Mouse (Mus musculus): ENCODE results near the gene Mtif3.

Mtif3 gene

GRCm38 (mm10) chr5:146963118-146963936 lies at the start of gene Mtif3:
TSS of gene Mtif3 (minus strand) at chr5:146963800.
- peak; percentile 83 to 86 for DNase-seq

- no peak for DNase-seq
These were observed 47.7 kb upstream of the Mtif3 start for GRCm38 (mm10) chr5:147011333-147011732.

GRCm38 (mm10) chr5:147003303-147003702 lies 39.7 kb upstream of the Mtif3 start:
- no peak for DNase-seq

GRCm38 (mm10) chr5:147001312-147001711 lies 37.7 kb upstream of the Mtif3 start:
- DNase-seq = no peak

- DNase-seq = no peak
These were observed 35.2 kb upstream of the Mtif3 start for GRCm38 (mm10) chr5:146998802-146999201.

GRCm38 (mm10) chr5:146996812-146997211 lies 33.2 kb upstream of the Mtif3 start:
- no peak for DNase-seq

GRCm38 (mm10) chr5:146994973-146995372 lies 31.4 kb upstream of the Mtif3 start:
- DNase-seq = no peak

- peak in 1 of 2 experiments; percentile 47 for DNase-seq
These were observed 29.9 kb upstream of the Mtif3 start for GRCm38 (mm10) chr5:146993509-146993908.

GRCm38 (mm10) chr5:146989051-146989450 lies 25.5 kb upstream of the Mtif3 start:
- DNase-seq = no peak

GRCm38 (mm10) chr5:146987588-146987987 lies 24.0 kb upstream of the Mtif3 start:
- no peak for DNase-seq

GRCm38 (mm10) chr5:146985725-146986433 lies 22.3 kb upstream of the Mtif3 start:
- no peak for DNase-seq

GRCm38 (mm10) chr5:146983216-146983615 lies 19.6 kb upstream of the Mtif3 start:
- peak; percentile 34 to 64 for DNase-seq

- peak; percentile 80 to 82 for DNase-seq
These were observed 17.8 kb upstream of the Mtif3 start for GRCm38 (mm10) chr5:146981376-146981775.

- DNase-seq = peak; percentile 55 to 63
These were observed 11.2 kb upstream of the Mtif3 start for GRCm38 (mm10) chr5:146974781-146975123.

GRCm38 (mm10) chr5:146973858-146974780 lies 10.5 kb upstream of the Mtif3 start:
- DNase-seq = peak; percentile 71 to 75

GRCm38 (mm10) chr5:146973353-146973752 lies 9.8 kb upstream of the Mtif3 start:
- DNase-seq = peak; percentile 80 to 82

- DNase-seq = no peak
These were observed 8.4 kb upstream of the Mtif3 start for GRCm38 (mm10) chr5:146971776-146972561.

- DNase-seq = no peak
These were observed 5.2 kb upstream of the Mtif3 start for GRCm38 (mm10) chr5:146968695-146969393.

- no peak for DNase-seq
These were observed 308 bp upstream of the Mtif3 start for GRCm38 (mm10) chr5:146963937-146964278.

GRCm38 (mm10) chr5:146956678-146957077 lies 6.9 kb downstream of the Mtif3 start:
- no peak for DNase-seq

GRCm38 (mm10) chr5:146955651-146956050 lies 7.9 kb downstream of the Mtif3 start:
- no peak for DNase-seq

- DNase-seq = peak in 1 of 2 experiments; percentile 34
These were observed 9.0 kb downstream of the Mtif3 start for GRCm38 (mm10) chr5:146954576-146954975.
